ENCODE assay signal across 8 mouse cellular contexts in genomic region chr3:90294064-90294440, GRCm38 (mm10). TPM values are rescaled to one million over a fixed set of nuclear protein-coding genes. Genes with fewer than 3 reads are reported as not detected.
DNase-seq lines count a peak whose midpoint lies in the region; ATAC-seq and TF ChIP-seq lines count a peak whose summit lies in the region.

No protein-coding gene starts in this region.

- H3K4me1 ChIP-seq in heart, embryonic 13.5 days, result peaks cover 43% of the 10 kb centered on the region
- peaks cover 43% of the 10 kb centered on the region for H3K4me1 ChIP-seq in liver, embryonic 13.5 days (replicated peaks)

- peak overlapping the region; percentile 98 for H3K27ac ChIP-seq in layer of hippocampus, adult 2 months
- H3K27ac ChIP-seq in heart, embryonic 13.5 days (replicated peaks), result peak overlapping the region; percentile 97
- H3K27ac ChIP-seq in liver, embryonic 13.5 days, result peak overlapping the region; percentile 95

- peak overlapping the region; percentile 68 for H3K4me3 ChIP-seq in layer of hippocampus, adult 2 months
- H3K4me3 ChIP-seq in heart, embryonic 13.5 days, result peak overlapping the region; percentile 93
- H3K4me3 ChIP-seq in liver, embryonic 13.5 days (replicated peaks), result peak overlapping the region; percentile 84

- peak overlapping the region; percentile 98 for H3K9ac ChIP-seq in heart, embryonic 13.5 days
- H3K9ac ChIP-seq in liver, embryonic 13.5 days, result peak overlapping the region; percentile 95

- no peaks in the 10 kb centered on the region for H3K27me3 ChIP-seq in heart, embryonic 13.5 days (replicated peaks)
- H3K27me3 ChIP-seq in liver, embryonic 13.5 days, result no peaks in the 10 kb centered on the region

- no peak for DNase-seq in layer of hippocampus, adult 2 months (ENCODE audit: low spot score in 2 of 2)
- no peak for DNase-seq in layer of hippocampus, adult 9-11 months
- DNase-seq in R1 (ENCODE audit: low read depth, low spot score), result peak; percentile 48
- DNase-seq in liver, embryonic 13.5 days, result no peak
- no peak for DNase-seq in yolk sac, embryonic 10.5 days (ENCODE audit: low spot score)
- no peak for DNase-seq in spleen, adult 12 weeks (ENCODE audit: low spot score)
- no peak for DNase-seq in frontal cortex, postnatal 36 days (ENCODE audit: low spot score in 2 of 2)

- peak overlapping the region; percentile 80 for H3K4me2 ChIP-seq in heart, embryonic 13.5 days
- peak overlapping the region; percentile 90 for H3K4me2 ChIP-seq in liver, embryonic 13.5 days

- ATAC-seq in heart, embryonic 13.5 days (ENCODE audit: extremely low read depth, insufficient number of reproducible peaks, low FRiP score, low TSS enrichment), result no peak
- ATAC-seq in liver, embryonic 13.5 days (ENCODE audit: low read depth), result no peak

- no peaks in the 10 kb centered on the region; the same call in 1 of the 2 replicates for H3K36me3 ChIP-seq in heart, embryonic 13.5 days
- H3K36me3 ChIP-seq in liver, embryonic 13.5 days, result 0 out of 2 replicates have a peak, but pooled peaks cover 4% of the 10 kb centered on the region

- no peaks in the 10 kb centered on the region for H3K9me3 ChIP-seq in heart, embryonic 13.5 days
- no peaks in the 10 kb centered on the region for H3K9me3 ChIP-seq in liver, embryonic 13.5 days (replicated peaks)

- 2% methylated on average over 11 of the region's 11 CpGs for WGBS in heart, embryonic 13.5 days
- WGBS in liver, embryonic 13.5 days (ENCODE audit: insufficient replicate concordance), result 5% methylated on average over 11 of the region's 11 CpGs

- no peak for TF ChIP-seq CTCF in layer of hippocampus, adult 2 months (conservative IDR thresholded peaks at IDR 0.05)

RNA-seq across cellular contexts. Expression of gene Gatad2b, which starts 1.1 kb away (rescaled TPM):
- 100 to 1,000 TPM; 107 to 108 TPM for total RNA-seq in layer of hippocampus, adult 2 months (2021)
- 7.9 and 9.3 TPM in 2 replicates for polyA plus RNA-seq in heart, embryonic 13.5 days (2015; fragmentation: Nextera tagmentation; extraction: Ambion mirVana)
- 3.7 and 4.0 TPM in 2 replicates for polyA plus RNA-seq in liver, embryonic 13.5 days (2015; fragmentation: Nextera tagmentation; extraction: Ambion mirVana)

RNA-seq across cellular contexts. Expression of gene Dennd4b, which starts 29.1 kb away (rescaled TPM):
- total RNA-seq in layer of hippocampus, adult 2 months (2021), result 10 to 100 TPM; 33.7 to 35.6 TPM
- polyA plus RNA-seq in heart, embryonic 13.5 days (2015; fragmentation: Nextera tagmentation; extraction: Ambion mirVana), result 5.5 and 5.7 TPM in 2 replicates
- 1.6 and 2.0 TPM in 2 replicates for polyA plus RNA-seq in liver, embryonic 13.5 days (2015; fragmentation: Nextera tagmentation; extraction: Ambion mirVana)

RNA-seq across cellular contexts. Expression of gene Crtc2, which starts 40.1 kb away (rescaled TPM):
- total RNA-seq in layer of hippocampus, adult 2 months (2021), result 10 to 100 TPM; 38.3 to 49.5 TPM
- 12.3 and 13.6 TPM in 2 replicates for polyA plus RNA-seq in heart, embryonic 13.5 days (2015; fragmentation: Nextera tagmentation; extraction: Ambion mirVana)
- 4.2 and 7.6 TPM in 2 replicates for polyA plus RNA-seq in liver, embryonic 13.5 days (2015; fragmentation: Nextera tagmentation; extraction: Ambion mirVana)

RNA-seq across cellular contexts. Expression of gene Slc39a1, which starts 46.1 kb away (rescaled TPM):
- 10 to 100 TPM; 42.5 to 45.5 TPM for total RNA-seq in layer of hippocampus, adult 2 months (2021)
- 79.0 and 88.2 TPM in 2 replicates for polyA plus RNA-seq in heart, embryonic 13.5 days (2015; fragmentation: Nextera tagmentation; extraction: Ambion mirVana)
- 31.6 and 34.1 TPM in 2 replicates for polyA plus RNA-seq in liver, embryonic 13.5 days (2015; fragmentation: Nextera tagmentation; extraction: Ambion mirVana)

RNA-seq across cellular contexts. Expression of gene Creb3l4, which starts 50.7 kb away (rescaled TPM):
- total RNA-seq in layer of hippocampus, adult 2 months (2021), result not detected
- 2.4 and 3.0 TPM in 2 replicates for polyA plus RNA-seq in heart, embryonic 13.5 days (2015; fragmentation: Nextera tagmentation; extraction: Ambion mirVana)
- polyA plus RNA-seq in liver, embryonic 13.5 days (2015; fragmentation: Nextera tagmentation; extraction: Ambion mirVana), result 0.36 and 0.41 TPM in 2 replicates
